Mouse (Mus musculus): Measurements from ENCODE around the gene Plcl1.

Gene Plcl1

DNA sequence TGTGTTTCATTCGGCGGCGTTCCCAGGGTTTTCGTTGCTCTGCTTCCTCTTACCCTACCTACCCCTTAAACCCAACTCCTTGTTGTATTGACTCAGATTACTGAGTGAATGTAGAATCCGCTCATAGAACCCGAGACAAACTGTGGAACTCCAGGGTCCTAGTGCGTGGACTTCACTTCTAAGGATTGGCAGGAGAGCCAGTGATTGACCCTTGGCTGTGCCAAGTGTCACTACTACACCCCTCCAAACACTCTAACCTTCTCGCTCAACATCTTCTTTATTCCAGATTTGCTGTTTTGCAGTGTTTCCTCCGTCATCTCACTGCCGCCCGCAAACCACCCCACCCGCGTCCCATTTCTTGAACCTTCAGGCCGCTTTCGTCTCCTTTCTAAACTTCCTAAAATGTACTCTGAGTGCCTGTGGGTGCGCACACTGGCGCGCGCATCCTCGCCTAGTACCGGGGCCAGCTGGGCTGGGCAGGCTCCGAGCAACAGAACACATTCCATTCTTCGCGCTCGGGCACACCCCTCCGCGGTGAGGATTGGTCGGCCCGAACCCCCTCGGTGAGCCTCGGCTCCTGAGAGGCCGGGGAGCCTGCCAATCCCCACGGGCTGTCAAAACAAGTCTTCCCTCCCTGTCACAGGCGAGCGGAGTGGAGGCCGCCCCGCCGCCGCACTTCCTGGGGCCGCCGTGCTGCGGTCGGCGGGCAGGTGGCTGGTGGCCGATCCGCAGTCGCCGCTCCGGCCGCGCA lies at the start of gene Plcl1:
Gene Plcl1 (plus strand): TSS at position 650 of the 751 bp plus-strand sequence.
- peak; percentile 94 for DNase-seq (ENCODE audit: low spot score)

DNA sequence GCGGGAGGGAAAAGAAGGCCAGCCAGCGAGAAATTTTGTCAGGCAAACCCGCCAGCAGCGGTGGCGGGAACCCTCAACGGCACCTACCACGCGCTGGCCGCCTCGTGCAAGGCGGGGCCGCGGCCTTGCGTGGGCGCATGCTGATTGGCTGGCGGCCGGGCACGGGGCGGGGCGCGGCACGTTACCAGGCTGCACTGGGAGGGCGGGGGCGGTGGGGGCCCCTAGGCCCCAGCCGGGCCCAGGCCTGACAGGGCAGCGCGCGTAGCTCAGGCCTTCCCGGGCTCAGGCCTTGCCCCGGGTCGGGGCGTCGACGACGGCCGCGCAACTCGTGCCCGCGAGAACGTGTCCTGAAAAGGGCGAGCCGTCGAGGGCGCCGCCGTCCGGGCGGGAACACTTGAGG lies 43.1 kb upstream of the Plcl1 start:
- no peak for DNase-seq (ENCODE audit: low spot score)

DNA sequence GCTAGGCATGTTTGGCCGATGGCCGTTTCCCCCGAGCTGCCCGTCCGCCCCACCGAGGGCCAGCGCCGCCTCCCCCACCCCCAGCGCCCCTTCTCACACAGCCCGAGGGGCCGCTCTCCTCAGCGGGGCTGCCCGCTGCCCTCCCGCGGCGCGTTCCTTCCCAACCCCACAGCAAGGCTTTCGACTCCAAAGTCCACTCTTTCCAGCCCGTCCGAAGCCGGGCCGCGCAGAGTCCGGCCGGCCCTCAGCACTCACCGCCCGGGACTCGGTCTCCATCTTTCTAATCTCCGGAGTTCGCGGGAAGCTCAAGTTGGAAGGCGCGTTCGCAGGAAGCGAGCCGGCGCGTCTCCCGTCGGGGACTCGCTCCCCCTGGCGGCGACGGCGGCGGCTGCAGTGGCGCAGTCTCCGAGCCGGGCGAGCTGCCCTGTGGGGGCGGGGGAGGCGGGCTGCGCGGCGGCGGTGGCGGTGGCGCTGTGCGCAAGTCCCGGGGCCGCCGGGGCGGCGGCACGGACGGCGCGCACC lies 42.6 kb upstream of the Plcl1 start, which contains the start of gene Boll:
Gene Boll (minus strand): TSS at position 426 of the 522 bp plus-strand sequence.
- DNase-seq (ENCODE audit: low spot score) = peak; percentile 78

DNA sequence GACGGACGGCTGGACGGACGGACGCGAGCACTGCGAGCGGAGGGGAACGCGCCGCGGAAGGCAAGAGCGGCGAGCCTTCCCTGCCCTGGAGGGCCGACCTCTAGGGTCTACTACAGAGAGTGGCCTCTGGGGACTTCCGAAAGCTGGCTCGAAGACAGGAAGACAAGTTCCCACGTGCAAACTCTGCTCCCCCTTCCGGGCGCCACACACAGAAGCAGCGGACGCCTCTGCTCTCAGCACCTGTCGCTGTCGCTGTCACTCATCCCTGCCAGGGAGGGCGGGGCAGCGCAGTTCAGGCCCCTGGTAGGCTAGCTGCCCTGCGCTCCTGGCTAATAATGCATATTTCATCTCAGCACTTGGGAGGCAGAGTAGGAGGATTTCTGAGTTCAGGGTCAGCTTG lies 42.1 kb upstream of the Plcl1 start:
- peak; percentile 76 for DNase-seq (ENCODE audit: low spot score)

DNA sequence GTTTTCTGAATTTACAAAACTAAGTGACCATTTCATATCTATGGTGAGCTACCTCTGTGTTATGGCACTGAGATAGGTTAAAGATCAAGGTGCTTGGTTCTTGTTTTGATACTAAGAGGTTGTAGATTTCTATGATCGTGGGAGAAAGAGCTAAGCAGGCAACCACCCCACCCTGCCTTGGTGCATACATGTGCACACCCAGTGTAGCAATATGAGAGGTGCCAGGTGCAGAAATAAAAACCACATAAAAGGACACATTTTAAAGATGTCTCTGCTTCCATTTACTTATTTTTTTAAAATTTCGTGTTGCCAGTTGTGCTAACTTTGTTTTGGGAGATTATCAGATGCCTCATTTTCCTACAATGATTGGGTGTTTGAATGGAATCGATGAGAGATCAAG lies 33.1 kb upstream of the Plcl1 start:
- DNase-seq (ENCODE audit: low spot score) = no peak

DNA sequence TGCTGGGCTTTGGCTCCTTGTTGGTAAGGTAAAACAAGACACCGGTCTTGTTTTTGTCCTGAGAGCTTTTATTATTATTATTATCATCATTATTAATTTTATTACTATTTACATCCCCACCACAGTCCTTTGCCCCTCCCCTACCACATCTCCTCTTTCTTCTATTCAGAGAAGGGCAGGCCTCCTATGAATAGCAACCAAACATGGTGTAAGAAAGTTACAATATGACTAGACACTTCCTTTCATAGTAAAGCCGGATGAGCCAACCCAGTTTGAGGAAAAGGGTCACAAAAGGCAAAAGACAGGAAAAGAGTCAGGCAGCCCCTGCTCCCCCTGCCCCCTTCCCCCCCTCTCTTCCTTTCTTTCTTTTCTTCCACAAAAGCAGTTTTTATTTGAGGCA lies 25.2 kb upstream of the Plcl1 start:
- DNase-seq (ENCODE audit: low spot score) = no peak

DNA sequence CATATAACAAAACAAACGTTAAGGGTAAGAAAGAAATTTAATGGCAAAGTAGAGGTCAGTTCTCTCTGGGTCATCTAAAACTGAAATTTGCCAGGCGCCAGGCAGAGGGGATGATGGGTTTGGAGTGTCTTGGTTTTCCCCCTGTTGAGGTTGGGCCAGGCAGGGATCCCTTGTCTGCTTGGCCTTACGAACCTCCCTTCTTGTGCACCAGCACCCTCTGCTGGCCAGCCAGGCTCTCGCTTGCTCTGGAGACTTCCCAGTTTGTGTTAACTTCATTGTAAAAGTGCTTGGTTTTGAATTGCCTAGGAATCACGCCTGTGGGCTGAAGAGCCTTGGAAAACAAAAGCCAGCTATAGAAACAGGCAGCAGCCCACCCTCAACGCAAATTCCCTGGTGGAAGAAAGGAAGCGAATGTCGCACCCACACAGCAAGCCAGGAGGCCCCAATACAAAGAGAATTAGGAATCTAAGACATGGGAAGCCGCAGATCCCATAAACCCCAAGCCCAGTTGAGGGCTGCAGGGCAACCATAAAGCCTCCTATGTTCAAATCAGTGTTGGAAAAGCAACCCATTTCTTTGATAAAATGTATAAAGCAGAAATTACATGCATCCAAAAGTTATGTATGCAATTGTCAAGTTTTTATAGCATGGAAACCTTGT lies 22.5 kb upstream of the Plcl1 start:
- DNase-seq (ENCODE audit: low spot score) = peak; percentile 87

DNA sequence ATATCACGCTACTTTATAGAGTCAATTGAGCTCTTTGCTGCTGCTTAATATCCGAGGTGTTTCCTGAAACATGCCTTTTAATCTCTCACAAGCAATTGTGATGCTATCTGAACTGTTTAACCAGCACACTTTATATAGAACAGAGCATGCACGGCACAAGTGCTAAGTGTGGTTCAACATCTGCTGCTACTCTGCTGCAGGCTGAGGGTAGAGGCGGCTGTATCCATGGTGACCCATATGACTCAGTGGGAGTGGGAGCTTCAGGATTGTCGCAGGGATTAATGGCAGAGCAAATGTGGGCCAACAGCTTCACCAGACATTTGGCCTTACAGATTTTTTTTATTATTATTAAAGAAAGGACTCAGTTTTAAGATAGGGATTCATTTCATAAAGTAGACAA lies 5.8 kb upstream of the Plcl1 start:
- DNase-seq (ENCODE audit: low spot score) = peak; percentile 66

DNA sequence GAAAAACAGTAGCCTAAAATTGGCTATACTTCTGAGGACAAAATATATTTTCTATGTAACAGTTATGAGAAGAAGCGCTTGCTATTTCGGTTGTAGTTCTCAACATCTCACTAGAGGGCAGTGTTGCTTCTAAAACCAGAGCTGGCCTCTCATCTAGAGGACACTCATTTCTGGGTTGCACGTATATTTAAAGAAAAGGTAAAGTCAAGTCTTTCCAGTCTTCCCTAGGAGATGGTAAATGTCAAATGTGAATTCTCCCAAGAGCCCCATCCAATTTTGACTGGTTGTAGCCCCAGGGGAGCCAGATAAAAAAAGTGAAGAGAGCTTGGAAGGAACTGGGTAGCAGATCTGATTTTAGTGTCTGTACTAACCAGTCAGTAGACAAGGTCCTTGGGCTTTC lies 1.3 kb upstream of the Plcl1 start:
- DNase-seq (ENCODE audit: low spot score) = peak; percentile 93

DNA sequence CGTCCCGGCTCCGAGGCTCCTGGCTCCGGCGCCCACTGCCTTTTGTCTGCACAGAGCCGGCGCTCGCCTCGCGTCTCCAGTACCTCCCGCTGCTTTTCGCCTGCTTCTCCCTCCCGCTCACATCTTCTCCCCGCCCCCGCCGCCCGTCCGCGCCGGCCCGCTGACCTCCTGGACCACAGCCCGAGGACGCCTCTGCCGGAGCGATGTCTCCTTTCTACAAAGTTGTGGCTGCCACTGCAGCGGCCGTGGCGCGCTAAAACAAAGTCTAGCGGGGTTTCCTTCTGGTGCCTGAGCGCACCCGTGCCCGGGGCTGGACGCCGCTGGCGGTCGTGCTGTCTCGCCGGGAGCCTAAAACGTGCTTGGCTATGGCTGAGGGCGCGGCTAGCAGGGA lies 297 bp downstream of the Plcl1 start:
- no peak for DNase-seq (ENCODE audit: low spot score)

DNA sequence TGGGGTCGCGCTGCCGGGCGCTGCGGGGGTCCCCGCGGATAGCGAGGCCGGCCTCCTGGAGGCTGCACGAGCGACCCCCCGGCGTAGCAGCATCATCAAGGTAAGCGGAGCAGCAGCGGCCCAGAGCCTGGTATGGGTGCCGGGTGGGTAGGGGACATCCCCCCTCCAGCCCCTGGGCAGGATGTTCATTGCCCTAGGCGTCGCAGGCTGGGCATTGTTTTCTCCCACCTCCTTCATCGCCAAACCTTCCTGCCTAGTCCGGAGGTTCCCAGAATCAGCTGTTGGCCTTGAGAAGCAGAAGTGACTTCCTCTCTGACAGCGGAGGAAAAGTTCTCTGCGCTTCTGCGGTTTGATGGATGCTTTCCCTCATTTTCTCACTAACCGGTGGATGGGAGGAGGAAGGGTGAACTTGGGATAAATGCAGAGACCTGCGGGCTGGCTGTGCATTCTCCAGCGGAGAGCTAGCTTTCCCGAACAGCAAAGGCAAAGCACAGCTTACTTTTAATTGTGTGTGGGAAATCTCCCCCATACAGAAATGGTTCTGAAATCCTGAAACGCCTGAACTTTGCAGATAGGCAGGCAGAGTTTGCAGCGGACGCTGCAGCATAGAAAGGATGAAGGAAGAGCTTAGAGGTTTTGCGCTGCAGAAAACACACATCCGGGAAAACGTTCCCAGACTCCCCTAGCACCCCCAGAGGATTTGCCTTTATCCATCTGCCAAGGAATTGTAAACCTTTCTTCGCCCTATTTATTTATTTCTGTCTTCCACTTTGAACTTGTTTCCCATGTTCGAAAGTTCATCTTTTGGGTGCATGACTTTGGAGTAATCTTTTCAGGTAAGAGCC lies 1.0 kb downstream of the Plcl1 start:
- peak; percentile 47 for DNase-seq (ENCODE audit: low spot score)

DNA sequence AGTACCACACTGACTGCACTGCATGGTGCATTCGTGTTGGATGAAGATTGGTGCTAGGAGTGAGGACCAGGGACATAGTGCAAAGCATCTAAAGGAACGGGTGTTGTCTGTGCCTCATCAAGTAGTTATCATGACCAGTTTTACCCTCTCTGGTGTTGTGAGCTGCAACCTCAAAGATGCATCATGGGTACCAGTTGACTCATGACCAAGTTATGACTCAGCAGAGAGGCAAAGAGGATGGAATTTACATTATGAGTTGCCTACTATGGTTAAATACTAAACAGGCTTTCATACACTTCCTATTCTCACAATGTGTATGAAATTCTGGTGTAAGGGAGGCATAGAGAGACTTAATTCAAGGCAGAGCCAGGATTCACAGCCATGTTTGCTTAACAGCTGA lies 4.9 kb downstream of the Plcl1 start:
- DNase-seq (ENCODE audit: low spot score) = no peak

DNA sequence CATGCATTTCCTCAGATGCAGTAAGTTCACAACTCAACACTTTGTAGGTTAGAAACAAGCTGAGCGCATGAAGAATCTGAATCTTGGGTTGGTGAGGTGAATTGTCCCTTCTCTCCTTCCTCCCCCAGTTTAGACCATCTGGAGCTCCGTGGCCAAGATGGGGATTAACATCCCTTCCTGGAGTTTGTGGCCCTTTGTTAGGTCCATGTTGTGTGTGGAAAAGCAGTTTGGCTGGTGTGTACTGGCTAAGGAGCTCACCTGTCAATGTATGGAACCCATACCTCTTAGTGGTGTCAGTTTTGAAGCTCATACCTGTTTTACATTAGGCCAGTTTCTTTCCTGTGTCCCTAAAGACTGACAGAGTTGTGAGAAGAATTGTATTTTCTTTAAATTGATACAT lies 5.4 kb downstream of the Plcl1 start:
- no peak for DNase-seq (ENCODE audit: low spot score)

DNA sequence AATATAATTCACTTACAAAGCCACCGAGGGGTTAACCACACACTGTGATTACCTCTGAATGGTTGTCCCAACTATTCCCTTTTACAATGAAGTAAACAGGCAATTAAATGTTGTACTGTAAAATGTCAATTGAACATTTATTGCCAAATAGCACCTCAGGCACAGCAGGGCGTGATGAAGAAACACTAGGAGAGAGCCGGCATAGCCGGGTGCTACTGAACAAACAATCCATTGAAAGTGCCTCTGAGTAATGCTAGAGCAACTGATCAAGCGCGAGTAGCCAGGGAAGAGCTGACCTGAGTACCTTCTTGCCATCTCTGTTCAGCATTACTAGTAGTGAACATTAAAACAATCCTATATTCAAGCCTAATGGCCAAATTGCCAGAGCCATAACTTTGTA lies 6.8 kb downstream of the Plcl1 start:
- no peak for DNase-seq (ENCODE audit: low spot score)

DNA sequence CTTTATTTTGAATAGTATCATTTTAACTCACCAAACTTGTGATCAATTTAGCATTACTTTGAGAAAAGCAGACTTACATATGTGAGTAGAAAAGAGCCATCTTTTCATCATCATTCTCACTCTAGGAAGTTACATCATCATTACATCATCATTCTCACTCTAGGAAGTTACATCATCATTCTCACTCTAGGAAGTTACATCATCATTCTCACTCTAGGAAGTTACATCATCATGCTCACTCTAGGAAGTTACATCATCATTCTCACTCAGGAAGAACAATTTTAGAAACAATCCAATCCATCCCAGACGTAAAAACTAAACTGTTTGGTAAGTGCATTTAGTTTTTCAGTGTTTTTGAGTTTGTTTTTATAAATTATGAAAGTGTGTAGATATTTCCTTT lies 7.8 kb downstream of the Plcl1 start:
- DNase-seq (ENCODE audit: low spot score) = no peak

DNA sequence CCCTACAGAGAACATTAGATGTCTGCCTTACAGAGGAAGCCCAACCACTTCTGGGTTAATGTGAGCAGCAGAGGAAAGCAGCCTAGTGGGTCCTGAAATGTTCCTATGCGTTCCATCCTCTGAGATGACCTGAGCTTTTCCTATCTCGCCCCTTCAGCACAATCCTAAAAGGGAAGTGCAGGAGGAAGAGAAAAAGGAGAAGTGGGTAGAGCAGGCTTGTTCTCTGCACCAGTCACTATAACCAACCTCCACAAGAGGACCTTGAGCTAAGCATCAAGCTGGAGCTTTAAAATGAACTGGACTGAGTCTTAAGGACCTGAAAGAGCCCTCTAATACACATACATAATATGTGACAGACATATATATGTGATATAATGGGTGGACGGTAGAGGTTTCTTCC lies 13.2 kb downstream of the Plcl1 start:
- no peak for DNase-seq (ENCODE audit: low spot score)

DNA sequence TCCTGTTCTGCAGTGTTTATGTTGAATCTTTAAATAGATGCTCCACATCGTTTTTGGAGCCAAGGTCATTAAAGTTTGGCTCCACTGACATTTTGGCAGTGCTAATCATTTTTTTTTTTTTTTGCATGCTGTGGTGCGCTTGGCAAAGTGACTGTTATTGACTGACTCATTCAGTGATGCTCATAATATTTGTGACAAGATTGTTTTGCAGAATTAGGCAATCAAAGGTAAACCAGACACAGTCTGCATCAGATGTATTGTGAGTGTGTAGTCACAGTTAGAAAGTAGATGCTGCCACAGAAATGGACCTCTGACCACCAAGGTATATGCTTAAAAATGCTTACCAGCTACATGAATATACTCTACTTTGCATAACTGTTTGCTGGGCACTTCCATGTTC lies 21.9 kb downstream of the Plcl1 start:
- DNase-seq (ENCODE audit: low spot score) = no peak

DNA sequence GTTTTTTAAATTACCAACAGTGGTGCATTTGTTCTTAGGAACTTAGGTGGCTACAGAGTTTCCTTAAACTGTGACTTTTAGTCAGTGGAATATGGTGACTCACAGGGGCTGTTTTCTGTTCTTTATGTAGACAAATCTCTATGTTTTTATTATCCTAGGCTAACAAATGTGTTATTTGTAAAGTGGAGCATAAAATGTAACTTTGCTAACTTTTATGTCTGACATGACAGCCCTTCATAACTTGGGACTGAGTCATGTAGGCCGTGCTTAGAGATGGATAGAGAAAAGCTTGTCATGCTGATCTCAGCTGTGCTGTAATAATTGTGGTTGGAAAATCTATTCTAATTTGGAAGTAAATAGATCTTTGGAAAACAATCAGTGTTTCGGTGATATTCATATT lies 23.3 kb downstream of the Plcl1 start:
- no peak for DNase-seq (ENCODE audit: low spot score)

DNA sequence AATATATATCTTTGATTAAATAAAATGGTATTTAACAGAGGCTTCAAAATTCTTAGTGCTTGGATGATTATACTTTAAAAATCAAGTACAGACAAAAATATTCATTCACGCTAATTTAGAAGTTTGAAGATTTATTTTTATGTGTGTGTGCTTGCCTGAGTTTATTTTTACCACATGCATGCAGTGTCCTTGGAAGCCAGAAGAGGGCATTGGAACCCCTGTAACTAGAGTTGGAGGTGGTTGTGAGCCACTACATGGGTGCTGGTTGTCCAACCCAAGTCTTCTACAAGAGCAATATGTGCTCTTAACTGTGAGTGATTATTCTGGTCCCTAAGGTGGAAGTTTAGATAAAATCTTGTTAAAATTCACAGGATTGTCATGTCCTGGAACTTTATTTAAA lies 24.0 kb downstream of the Plcl1 start:
- no peak for DNase-seq (ENCODE audit: low spot score)

DNA sequence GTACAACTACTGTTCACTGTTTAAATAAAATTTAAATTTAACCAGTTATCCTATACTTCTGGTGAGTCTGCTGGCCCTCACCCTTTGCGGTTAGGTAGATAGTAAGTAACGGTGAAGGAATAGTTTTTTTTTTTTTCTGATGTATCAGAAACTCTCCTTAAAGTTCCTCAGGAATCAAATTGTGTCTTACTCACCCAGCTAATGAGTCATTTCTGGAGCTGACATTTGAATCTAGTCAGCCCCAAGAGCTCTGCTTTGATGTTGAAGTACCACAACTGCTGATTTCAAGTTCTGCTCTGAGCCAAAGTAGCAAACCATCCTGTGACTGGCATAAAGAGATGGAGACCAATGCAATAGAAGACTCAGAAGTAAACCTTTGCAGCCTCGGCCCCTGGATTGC lies 24.9 kb downstream of the Plcl1 start:
- DNase-seq (ENCODE audit: low spot score) = no peak

DNA sequence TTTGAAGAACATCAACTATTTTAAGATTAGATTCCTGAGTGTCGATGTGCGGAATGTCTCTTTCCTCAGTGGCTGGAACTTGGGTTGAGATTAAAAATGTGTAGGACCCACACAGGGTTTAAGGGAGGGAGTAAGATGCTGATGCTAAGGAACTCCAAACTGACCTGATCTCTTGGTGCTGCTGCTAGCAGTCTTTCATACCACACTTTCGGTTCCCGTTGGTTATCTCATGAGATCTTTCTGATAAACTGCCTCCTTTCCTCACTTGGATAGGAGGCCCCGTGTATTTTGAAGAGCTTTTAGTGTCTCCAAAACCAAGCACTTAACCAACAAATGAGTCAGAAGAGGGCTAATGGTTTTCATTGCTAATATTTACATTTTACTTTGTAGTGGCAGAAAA lies 30.9 kb downstream of the Plcl1 start:
- no peak for DNase-seq (ENCODE audit: low spot score)

DNA sequence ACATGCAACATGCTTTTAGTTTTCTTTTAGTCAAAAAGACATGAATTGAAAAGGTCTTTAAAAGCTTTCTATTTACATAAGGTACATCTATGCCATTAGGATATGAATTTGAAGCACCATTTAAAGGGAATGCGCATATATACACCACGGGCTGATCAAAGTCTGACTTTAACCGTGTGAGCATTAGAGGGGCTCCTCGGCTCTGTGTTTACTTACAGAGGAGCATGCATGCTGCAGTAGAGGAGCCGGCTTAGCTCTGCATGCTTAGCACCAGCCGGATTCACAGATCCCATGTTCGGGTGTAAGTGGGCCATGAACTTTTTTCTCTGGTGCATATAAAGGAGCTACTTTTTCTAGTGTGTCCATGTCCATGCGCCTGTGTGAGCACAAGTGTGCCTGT lies 31.4 kb downstream of the Plcl1 start:
- no peak for DNase-seq (ENCODE audit: low spot score)

DNA sequence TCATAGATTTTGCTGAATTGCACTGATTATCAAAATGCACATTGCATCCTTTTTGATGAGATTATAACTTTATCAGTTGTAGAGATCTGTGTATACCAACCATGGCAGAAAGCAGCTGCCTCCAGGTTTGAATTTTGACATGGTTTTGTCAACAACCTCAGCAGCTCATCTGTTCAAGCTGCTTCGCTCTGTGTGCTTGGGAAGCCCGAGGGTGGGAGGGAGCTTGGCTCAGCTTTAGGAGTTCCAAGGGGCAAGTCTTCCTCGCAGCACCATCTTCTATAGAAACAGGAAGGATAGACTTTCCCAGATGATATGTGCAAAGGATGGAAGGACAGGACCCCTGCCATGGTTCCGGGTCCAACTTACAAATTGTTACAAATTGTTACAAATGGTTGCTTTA lies 32.9 kb downstream of the Plcl1 start:
- DNase-seq (ENCODE audit: low spot score) = no peak
